Comparison of ENCODE assay signal across 9 mouse cellular contexts in genomic region chr10:126845309-126845911, GRCm38 (mm10). TPM values are rescaled to one million over a fixed set of nuclear protein-coding genes. Genes with fewer than 3 reads are reported as not detected.
DNase-seq lines count a peak whose midpoint lies in the region; ATAC-seq lines count a peak whose summit lies in the region.
"Had no signal": no experiment of that assay in that cellular context is flagged by ENCODE, and none has a peak within 500 bp of the region (broad histone marks: within the 10 kb centered on the region; RNA-seq: fewer than 3 reads in every experiment).

No protein-coding gene starts in this region.

- ATAC-seq in cerebellum, adult (ENCODE audit: insufficient number of reproducible peaks, low FRiP score, low TSS enrichment): no peak
- ATAC-seq in hindbrain, embryonic 14.5 days (ENCODE audit: low FRiP score): peak; percentile 57; the same call in 1 of the 2 replicates
- peak; percentile 71; the same call in 1 of the 2 replicates for ATAC-seq in limb, embryonic 11.5 days (ENCODE audit: insufficient number of reproducible peaks, low FRiP score, low TSS enrichment, low read depth)

- no peaks in the 10 kb centered on the region for H3K4me1 ChIP-seq in hindbrain, embryonic 14.5 days (replicated peaks; ENCODE audit: control insufficient read depth, insufficient read depth, low read length)
- peaks cover 8% of the 10 kb centered on the region for H3K4me1 ChIP-seq in limb, embryonic 11.5 days (ENCODE audit: control insufficient read depth, insufficient read depth, low read length)

- H3K4me2 ChIP-seq in hindbrain, embryonic 14.5 days (replicated peaks): peak overlapping the region; percentile 31
- H3K4me2 ChIP-seq in limb, embryonic 11.5 days (ENCODE audit: low read depth, severe bottlenecking): peak overlapping the region; percentile 24; the same call in 1 of the 2 replicates

- intact Hi-C loops in gastrocnemius, postnatal 36 days (cut with DNase I): no loop called here

- H3K36me3 ChIP-seq in hindbrain, embryonic 14.5 days (replicated peaks; ENCODE audit: control insufficient read depth, insufficient read depth): no peaks in the 10 kb centered on the region
- H3K36me3 ChIP-seq in limb, embryonic 11.5 days (ENCODE audit: control insufficient read depth, insufficient read depth, low read length): no peaks in the 10 kb centered on the region

- H3K9ac ChIP-seq in hindbrain, embryonic 14.5 days: peak overlapping the region; percentile 34; the same call in 1 of the 2 replicates
- H3K9ac ChIP-seq in limb, embryonic 11.5 days (ENCODE audit: low read length): 0 out of 2 replicates have a peak overlapping the region, but pooled peaks have one; percentile 17

- H3K27ac ChIP-seq in hindbrain, embryonic 14.5 days: peak overlapping the region; percentile 41
- H3K27ac ChIP-seq in limb, embryonic 11.5 days (replicated peaks; ENCODE audit: low read depth, low read length): peak overlapping the region; percentile 63; the same call in 1 of the 2 replicates

- no peak overlapping the region for H3K4me3 ChIP-seq in hindbrain, embryonic 14.5 days (replicated peaks; ENCODE audit: low read length)
- no peak overlapping the region for H3K4me3 ChIP-seq in limb, embryonic 11.5 days (ENCODE audit: low read depth, low read length)
- H3K4me3 ChIP-seq: myocyte had no signal

- 14% methylated on average over 10 of the region's 10 CpGs for WGBS in hindbrain, embryonic 14.5 days
- 26% methylated on average over 10 of the region's 10 CpGs for whole genome bisulfite sequencing in limb, embryonic 11.5 days

- peaks cover 12% of the 10 kb centered on the region; the same call in 1 of the 2 replicates for H3K9me3 ChIP-seq in hindbrain, embryonic 14.5 days (ENCODE audit: control insufficient read depth, low read length)
- H3K9me3 ChIP-seq in limb, embryonic 11.5 days (ENCODE audit: control insufficient read depth, low read length): no peaks in the 10 kb centered on the region; the same call in 1 of the 2 replicates

- DNase-seq in cerebellum, adult 9-11 months: peak; percentile 7
- DNase-seq in embryo, embryonic 10 days (ENCODE audit: low spot score): peak; percentile 42
- no peak for DNase-seq in hindbrain, embryonic 14.5 days (ENCODE audit: low spot score)
- DNase-seq in limb, embryonic 11.5 days (ENCODE audit: low spot score): peak; percentile 60
- DNase-seq in right cerebral cortex, postnatal 14 days: peak; percentile 22
- no peak for DNase-seq in gastrocnemius, postnatal 36 days
- DNase-seq in urinary bladder, adult 18-20 months (ENCODE audit: low spot score in 2 of 2): no peak

- no peaks in the 10 kb centered on the region for H3K27me3 ChIP-seq in hindbrain, embryonic 14.5 days (ENCODE audit: control insufficient read depth, insufficient read depth, low read length)
- H3K27me3 ChIP-seq in limb, embryonic 11.5 days (ENCODE audit: control insufficient read depth, insufficient read depth, low read length): no peaks in the 10 kb centered on the region

RNA-seq across cellular contexts. Expression of gene Atp23, which starts 55.7 kb away (rescaled TPM):
- polyA plus RNA-seq in hindbrain, embryonic 14.5 days (2014; fragmentation: Nextera tagmentation; extraction: Ambion mirVana): 15.9 and 16.5 TPM in 2 replicates
- 20.8 and 21.9 TPM in 2 replicates for polyA plus RNA-seq in limb, embryonic 11.5 days (2014; fragmentation: Nextera tagmentation; extraction: Ambion mirVana)
- 1 to 10 TPM; 1.3 to 1.7 TPM for total RNA-seq in gastrocnemius, postnatal 36 days (2021)

Comparison
In these comparisons a context has a peak if more than half of its experiments do, and no peak if none do; other contexts are left out.
1. DNase-seq: peak in cerebellum, adult 9-11 months (single experiment), embryo, embryonic 10 days (single experiment), limb, embryonic 11.5 days (single experiment) and right cerebral cortex, postnatal 14 days (single experiment); none in hindbrain, embryonic 14.5 days (single experiment), gastrocnemius, postnatal 36 days (0 of 2) and urinary bladder, adult 18-20 months (0 of 2).